12 mouse cellular contexts compared by ENCODE assay signal in genomic region chr10:86139061-86139681, GRCm38 (mm10).
DNase-seq lines count a peak whose midpoint lies in the region; ATAC-seq and TF ChIP-seq lines count a peak whose summit lies in the region.
"Had no signal": no experiment of that assay in that cellular context is flagged by ENCODE, and none has a peak within 500 bp of the region (broad histone marks: within the 10 kb centered on the region; RNA-seq: fewer than 3 reads in every experiment).

No protein-coding gene starts in this region.

- peak; percentile 78 for DNase-seq in kidney, adult 2 months
- peak; percentile 46 for DNase-seq in kidney, postnatal 14 days
- DNase-seq in embryo, embryonic 11 days, result no peak
- no peak for DNase-seq in midbrain, embryonic 14.5 days
- no peak for DNase-seq in layer of hippocampus, adult 18-20 months (ENCODE audit: low spot score in 2 of 2)

- no peak for TF ChIP-seq CTCF in kidney, adult 2 months (conservative IDR thresholded peaks at IDR 0.05; ENCODE audit: insufficient read depth, insufficient read length, low read depth, low read length)

- peak overlapping the region; percentile 78 for H3K27ac ChIP-seq in kidney, adult 2 months (ENCODE audit: insufficient read depth, low read depth, low read length)
- no peak overlapping the region for H3K27ac ChIP-seq in kidney, embryonic 14.5 days (ENCODE audit: low read depth, low read length)
- peak overlapping the region; percentile 13; the same call in 1 of the 2 replicates for H3K27ac ChIP-seq in heart, embryonic 13.5 days (replicated peaks)
- H3K27ac ChIP-seq in midbrain, embryonic 14.5 days (replicated peaks; ENCODE audit: low read depth, low read length), result no peak overlapping the region
- H3K27ac ChIP-seq: embryonic facial prominence, embryonic 15.5 days; intestine, embryonic 15.5 days; limb, embryonic 13.5 days had no signal

- H3K4me1 ChIP-seq in kidney, adult 2 months (ENCODE audit: control insufficient read depth, insufficient read depth, low read length), result peaks cover 22% of the 10 kb centered on the region
- peaks cover 8% of the 10 kb centered on the region; the same call in 1 of the 2 replicates for H3K4me1 ChIP-seq in kidney, embryonic 14.5 days (ENCODE audit: control insufficient read depth, insufficient read depth, low read length)
- H3K4me1 ChIP-seq in heart, embryonic 13.5 days, result peaks cover 16% of the 10 kb centered on the region
- H3K4me1 ChIP-seq in megakaryocyte, embryonic 14.5 days, result peaks cover 15% of the 10 kb centered on the region
- no peaks in the 10 kb centered on the region for H3K4me1 ChIP-seq in midbrain, embryonic 14.5 days (ENCODE audit: control insufficient read depth, insufficient read depth, low read length)

- peak; percentile 20 for TF ChIP-seq POLR2A in kidney, adult 2 months (IDR thresholded peaks at IDR 0.05; ENCODE audit: low read depth, low read length)

- H3K9ac ChIP-seq in kidney, embryonic 14.5 days (ENCODE audit: low read depth, low read length), result no peak overlapping the region
- H3K9ac ChIP-seq in heart, embryonic 13.5 days, result no peak overlapping the region
- no peak overlapping the region for H3K9ac ChIP-seq in midbrain, embryonic 14.5 days (replicated peaks; ENCODE audit: low read length)
- H3K9ac ChIP-seq: embryonic facial prominence, embryonic 15.5 days; intestine, embryonic 15.5 days; limb, embryonic 13.5 days had no signal

- H3K27me3 ChIP-seq in kidney, adult 2 months (replicated peaks; ENCODE audit: control insufficient read depth, insufficient read depth, low read length), result no peaks in the 10 kb centered on the region
- H3K27me3 ChIP-seq in kidney, embryonic 14.5 days (ENCODE audit: control insufficient read depth, insufficient read depth, low read length), result no peaks in the 10 kb centered on the region
- H3K27me3 ChIP-seq in heart, embryonic 13.5 days (replicated peaks), result peaks cover 8% of the 10 kb centered on the region; the same call in 1 of the 2 replicates
- H3K27me3 ChIP-seq in megakaryocyte, embryonic 14.5 days (replicated peaks), result peaks cover 20% of the 10 kb centered on the region
- no peaks in the 10 kb centered on the region for H3K27me3 ChIP-seq in midbrain, embryonic 14.5 days (ENCODE audit: control insufficient read depth, insufficient read depth, low read length)
- H3K27me3 ChIP-seq: CH12.LX; embryonic facial prominence, embryonic 15.5 days; intestine, embryonic 15.5 days; limb, embryonic 13.5 days had no signal

- H3K4me2 ChIP-seq in kidney, embryonic 14.5 days (replicated peaks; ENCODE audit: low read depth, low read length), result no peak overlapping the region
- no peak overlapping the region for H3K4me2 ChIP-seq in heart, embryonic 13.5 days
- no peak overlapping the region for H3K4me2 ChIP-seq in midbrain, embryonic 14.5 days (ENCODE audit: low read length)
- H3K4me2 ChIP-seq: embryonic facial prominence, embryonic 15.5 days; intestine, embryonic 15.5 days; limb, embryonic 13.5 days had no signal

- no peaks in the 10 kb centered on the region for H3K9me3 ChIP-seq in kidney, embryonic 14.5 days (ENCODE audit: control insufficient read depth, low read length)
- H3K9me3 ChIP-seq in heart, embryonic 13.5 days, result no peaks in the 10 kb centered on the region
- peaks cover 5% of the 10 kb centered on the region for H3K9me3 ChIP-seq in megakaryocyte, embryonic 14.5 days
- H3K9me3 ChIP-seq in midbrain, embryonic 14.5 days (ENCODE audit: control insufficient read depth, low read length), result no peaks in the 10 kb centered on the region
- H3K9me3 ChIP-seq: embryonic facial prominence, embryonic 15.5 days; intestine, embryonic 15.5 days; limb, embryonic 13.5 days had no signal

- H3K36me3 ChIP-seq in kidney, adult 2 months (ENCODE audit: control insufficient read depth, insufficient read depth, low read length), result no peaks in the 10 kb centered on the region
- H3K36me3 ChIP-seq in kidney, embryonic 14.5 days (ENCODE audit: control insufficient read depth, insufficient read depth, low read length), result no peaks in the 10 kb centered on the region
- H3K36me3 ChIP-seq in heart, embryonic 13.5 days, result no peaks in the 10 kb centered on the region
- no peaks in the 10 kb centered on the region for H3K36me3 ChIP-seq in megakaryocyte, embryonic 14.5 days (replicated peaks; ENCODE audit: low read length)
- H3K36me3 ChIP-seq in midbrain, embryonic 14.5 days (ENCODE audit: control insufficient read depth, insufficient read depth, low read length), result no peaks in the 10 kb centered on the region
- H3K36me3 ChIP-seq: embryonic facial prominence, embryonic 15.5 days; intestine, embryonic 15.5 days; limb, embryonic 13.5 days had no signal

- H3K4me3 ChIP-seq in kidney, adult 2 months (ENCODE audit: insufficient read depth, low read depth, low read length), result no peak overlapping the region
- no peak overlapping the region for H3K4me3 ChIP-seq in kidney, embryonic 14.5 days (ENCODE audit: low read length)
- H3K4me3 ChIP-seq in heart, embryonic 13.5 days, result no peak overlapping the region
- H3K4me3 ChIP-seq in megakaryocyte, embryonic 14.5 days (replicated peaks), result peak overlapping the region; percentile 76
- H3K4me3 ChIP-seq in midbrain, embryonic 14.5 days (replicated peaks; ENCODE audit: low read depth, low read length), result no peak overlapping the region
- H3K4me3 ChIP-seq: embryonic facial prominence, embryonic 15.5 days; intestine, embryonic 15.5 days; limb, embryonic 13.5 days had no signal

- ATAC-seq in kidney, embryonic 14.5 days (ENCODE audit: low FRiP score, low TSS enrichment), result no peak
- no peak for ATAC-seq in heart, embryonic 13.5 days (ENCODE audit: extremely low read depth, insufficient number of reproducible peaks, low FRiP score, low TSS enrichment)
- no peak for ATAC-seq in midbrain, embryonic 14.5 days (ENCODE audit: low FRiP score, low TSS enrichment)
- ATAC-seq: intestine, embryonic 15.5 days had no signal

- 69% methylated on average over 8 of the region's 8 CpGs for WGBS in kidney, adult 2 months
- 72% methylated on average over 8 of the region's 8 CpGs for WGBS in kidney, embryonic 14.5 days
- WGBS in heart, embryonic 13.5 days, result 55% methylated on average over 8 of the region's 8 CpGs
- WGBS in midbrain, embryonic 14.5 days, result 90% methylated on average over 8 of the region's 8 CpGs

Comparison
In these comparisons a context has a peak if more than half of its experiments do, and no peak if none do; other contexts are left out.
1. H3K27ac ChIP-seq: peak in kidney, adult 2 months (single experiment) and heart, embryonic 13.5 days (single experiment); none in kidney, embryonic 14.5 days (single experiment) and midbrain, embryonic 14.5 days (single experiment).
2. DNase-seq: peak in kidney, adult 2 months (single experiment) and kidney, postnatal 14 days (single experiment); none in embryo, embryonic 11 days (single experiment), midbrain, embryonic 14.5 days (single experiment) and layer of hippocampus, adult 18-20 months (0 of 2).